Mouse (Mus musculus) midbrain, embryonic 15.5 days (tissue): ENCODE data around the gene Vgll4. TPM values are rescaled to one million over a fixed set of nuclear protein-coding genes. Genes with fewer than 3 reads are reported as not detected.
A peak's percentile ranks its signal among the peaks of the same experiment; 100 is the strongest.

Source experiments
- ATAC-seq: fragments of 200-750 bp; cut with Nextera tagmentation; replicated peaks from 2 replicates; pipeline ENCODE4 v1.8.0; 2017; ENCODE audit warnings: moderate TSS enrichment
- H3K27ac ChIP-seq: fragments of 300-500 bp; sonication (generic); 2 replicates; pipeline ENCODE4 v1.5.1; 2015; ENCODE audit warnings: mild to moderate bottlenecking, inconsistent platforms
- H3K27me3 ChIP-seq: fragments of 300-500 bp; sonication (generic); replicated peaks from 2 replicates; pipeline ENCODE4 v1.6.1; 2015; ENCODE audit warnings: inconsistent platforms
- H3K36me3 ChIP-seq: fragments of 300-500 bp; sonication (generic); replicated peaks from 2 replicates; pipeline ENCODE4 v1.6.1; 2015; ENCODE audit warnings: inconsistent platforms
- H3K4me1 ChIP-seq: fragments of 300-500 bp; sonication (generic); 2 replicates; pipeline ENCODE4 v1.6.1; 2015; ENCODE audit warnings: inconsistent platforms
- H3K4me2 ChIP-seq: fragments of 300-500 bp; sonication (generic); 2 replicates; pipeline ENCODE4 v1.6.1; 2015; ENCODE audit warnings: inconsistent platforms, mild to moderate bottlenecking, moderate library complexity
- H3K4me3 ChIP-seq: fragments of 300-500 bp; sonication (generic); 2 replicates; pipeline ENCODE4 v1.5.1; 2015; ENCODE audit warnings: mild to moderate bottlenecking, inconsistent platforms
- H3K9ac ChIP-seq: fragments of 300-500 bp; sonication (generic); 2 replicates; pipeline ENCODE4 v1.6.1; 2015; ENCODE audit warnings: mild to moderate bottlenecking, inconsistent platforms
- H3K9me3 ChIP-seq: fragments of 300-500 bp; sonication (generic); 2 replicates; pipeline ENCODE4 v1.6.1; 2016; ENCODE audit warnings: inconsistent platforms
- WGBS: fragments of 180-500 bp; shearing (Covaris S2); methylation state at CpG from one replicate; pipeline ENCODE4 v1.1.7; 2015; ENCODE audit warnings: mixed read lengths; 5-methylcytosine and 5-hydroxymethylcytosine counted together
- polyA plus RNA-seq: library from polyadenylated mRNA; unstranded; fragments of >200 nt; fragmentation: Nextera tagmentation; extraction: Ambion mirVana; gene quantifications from 2 replicates; pipeline ENCODE4 v1.2.1, GENCODE M21; 2015

Gene Vgll4
- polyA plus RNA-seq, 1 experiment from 2014 or later = 47.3 TPM

- no peak overlapping the region for H3K27ac ChIP-seq
- ATAC-seq = no peak
- peaks cover 23% of the 10 kb centered on the region for H3K4me1 ChIP-seq
- no peak overlapping the region for H3K9ac ChIP-seq
- no peaks in the 10 kb centered on the region; the same call in 1 of the 2 replicates for H3K36me3 ChIP-seq
- no peaks in the 10 kb centered on the region for H3K9me3 ChIP-seq
- no peaks in the 10 kb centered on the region for H3K27me3 ChIP-seq
- 86% methylated on average over 4 of the region's 4 CpGs for WGBS
- H3K4me2 ChIP-seq = no peak overlapping the region
- no peak overlapping the region for H3K4me3 ChIP-seq
Observed at GRCm38 (mm10) chr6:114866619-114867018, 103.2 kb downstream of the Vgll4 start.

GRCm38 (mm10) chr6:114866078-114866477 lies 103.7 kb downstream of the Vgll4 start:
- Histone ChIP-seq H3K36me3 (peaks cover under 1% of the 10 kb centered on the region), H3K4me3 (no peak overlapping the region), H3K4me1 (peaks cover 23% of the 10 kb centered on the region), H3K27me3 (no peaks in the 10 kb centered on the region), H3K27ac (no peak overlapping the region), H3K9ac (no peak overlapping the region), H3K9me3 (no peaks in the 10 kb centered on the region), H3K4me2 (no peak overlapping the region)
- WGBS = 90% methylated on average over 3 of the region's 3 CpGs
- ATAC-seq = no peak

DNA sequence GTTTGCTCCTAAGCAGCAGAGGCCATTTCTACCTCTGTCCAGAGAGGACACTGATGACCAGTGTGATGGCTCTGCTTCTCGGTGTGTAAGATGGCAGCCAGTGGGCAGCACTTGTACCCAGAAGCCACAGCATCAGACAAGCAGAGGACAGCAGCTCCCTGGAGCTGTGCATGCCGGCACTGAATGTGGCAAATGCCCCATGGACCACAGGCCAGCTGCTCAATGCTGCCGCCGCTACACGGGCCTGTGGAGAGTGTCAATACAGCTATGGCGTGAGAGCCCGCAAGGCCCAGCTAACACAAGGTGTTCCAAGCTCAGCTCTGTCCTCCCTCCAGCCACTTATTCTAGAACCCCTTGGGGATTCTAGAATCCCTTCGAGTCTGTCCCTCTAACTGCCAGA lies 105.4 kb downstream of the Vgll4 start:
- no peak for ATAC-seq
- peaks cover 9% of the 10 kb centered on the region for H3K4me1 ChIP-seq
- 74% methylated on average over 8 of the region's 8 CpGs for WGBS
- no peak overlapping the region for H3K4me3 ChIP-seq
- no peak overlapping the region for H3K9ac ChIP-seq
- no peaks in the 10 kb centered on the region for H3K9me3 ChIP-seq
- no peak overlapping the region for H3K4me2 ChIP-seq
- H3K36me3 ChIP-seq = peaks cover 4% of the 10 kb centered on the region
- no peaks in the 10 kb centered on the region for H3K27me3 ChIP-seq
- no peak overlapping the region for H3K27ac ChIP-seq

DNA sequence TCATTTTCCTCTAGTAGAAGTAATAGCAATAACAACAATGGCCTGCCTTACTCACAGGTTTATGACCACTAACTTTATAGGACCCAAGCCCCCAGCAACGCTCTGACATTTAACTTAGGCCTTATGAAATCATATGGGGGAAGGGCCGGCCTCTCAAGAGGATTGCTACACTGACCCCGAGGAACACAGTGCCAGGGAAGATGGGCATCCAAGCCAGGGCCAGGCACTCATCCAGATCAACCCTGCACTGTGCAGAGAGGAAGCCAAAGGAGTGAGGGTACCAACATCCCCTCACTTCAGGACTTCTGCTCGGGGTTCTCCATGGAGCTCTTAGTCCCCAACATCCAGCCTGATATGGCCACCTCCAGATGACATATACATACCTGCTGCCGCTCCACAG lies 106.3 kb downstream of the Vgll4 start:
- peaks cover 4% of the 10 kb centered on the region for H3K36me3 ChIP-seq
- H3K4me3 ChIP-seq = no peak overlapping the region
- H3K27me3 ChIP-seq = no peaks in the 10 kb centered on the region
- 93% methylated on average over 5 of the region's 5 CpGs for WGBS
- H3K9ac ChIP-seq = no peak overlapping the region
- H3K27ac ChIP-seq = no peak overlapping the region
- H3K4me1 ChIP-seq = 0 out of 2 replicates have a peak, but pooled peaks cover under 1% of the 10 kb centered on the region
- ATAC-seq = no peak
- no peak overlapping the region for H3K4me2 ChIP-seq
- H3K9me3 ChIP-seq = no peaks in the 10 kb centered on the region

GRCm38 (mm10) chr6:114862046-114862445 lies 107.7 kb downstream of the Vgll4 start:
- Histone ChIP-seq H3K27me3 (no peaks in the 10 kb centered on the region), H3K27ac (no peak overlapping the region), H3K36me3 (peaks cover 4% of the 10 kb centered on the region), H3K9me3 (no peaks in the 10 kb centered on the region), H3K4me3 (no peak overlapping the region), H3K9ac (no peak overlapping the region), H3K4me1 (no peaks in the 10 kb centered on the region; the same call in 1 of the 2 replicates), H3K4me2 (no peak overlapping the region)
- ATAC-seq = no peak
- WGBS = 84% methylated on average over 9 of the region's 9 CpGs

GRCm38 (mm10) chr6:114861591-114861990 lies 108.2 kb downstream of the Vgll4 start:
- ATAC-seq = no peak
- H3K9ac ChIP-seq = no peak overlapping the region

GRCm38 (mm10) chr6:114860677-114861568 lies 108.9 kb downstream of the Vgll4 start:
- no peak overlapping the region for H3K9ac ChIP-seq
- no peak for ATAC-seq

More at GRCm38 (mm10) chr6:114861591-114861990, 108.2 kb downstream of the Vgll4 start:
- Histone ChIP-seq H3K27me3 (no peaks in the 10 kb centered on the region), H3K27ac (0 out of 2 replicates have a peak overlapping the region, but pooled peaks have one; percentile 36), H3K4me2 (no peak overlapping the region), H3K4me1 (no peaks in the 10 kb centered on the region; the same call in 1 of the 2 replicates), H3K4me3 (no peak overlapping the region), H3K9me3 (no peaks in the 10 kb centered on the region), H3K36me3 (peaks cover 4% of the 10 kb centered on the region)
- WGBS = 62% methylated on average over 9 of the region's 9 CpGs

GRCm38 (mm10) chr6:114858722-114859053 lies 111.1 kb downstream of the Vgll4 start:
- 85% methylated on average over 4 of the region's 4 CpGs for WGBS
- Histone ChIP-seq H3K4me1 (peaks cover 12% of the 10 kb centered on the region), H3K9me3 (no peaks in the 10 kb centered on the region), H3K36me3 (peaks cover 4% of the 10 kb centered on the region), H3K27ac (no peak overlapping the region), H3K9ac (no peak overlapping the region), H3K4me2 (no peak overlapping the region), H3K27me3 (no peaks in the 10 kb centered on the region), H3K4me3 (no peak overlapping the region)
- ATAC-seq = no peak

More at GRCm38 (mm10) chr6:114860677-114861568, 108.9 kb downstream of the Vgll4 start:
- no peaks in the 10 kb centered on the region for H3K9me3 ChIP-seq
- no peaks in the 10 kb centered on the region; the same call in 1 of the 2 replicates for H3K4me1 ChIP-seq
- peaks cover 4% of the 10 kb centered on the region for H3K36me3 ChIP-seq
- H3K27me3 ChIP-seq = no peaks in the 10 kb centered on the region
- H3K27ac ChIP-seq = peak overlapping the region; percentile 36
- no peak overlapping the region for H3K4me2 ChIP-seq
- WGBS = 89% methylated on average over 14 of the region's 14 CpGs
- H3K4me3 ChIP-seq = no peak overlapping the region

- Histone ChIP-seq H3K9ac (no peak overlapping the region), H3K4me3 (no peak overlapping the region)
Observed at GRCm38 (mm10) chr6:114857996-114858721, 111.6 kb downstream of the Vgll4 start.

DNA sequence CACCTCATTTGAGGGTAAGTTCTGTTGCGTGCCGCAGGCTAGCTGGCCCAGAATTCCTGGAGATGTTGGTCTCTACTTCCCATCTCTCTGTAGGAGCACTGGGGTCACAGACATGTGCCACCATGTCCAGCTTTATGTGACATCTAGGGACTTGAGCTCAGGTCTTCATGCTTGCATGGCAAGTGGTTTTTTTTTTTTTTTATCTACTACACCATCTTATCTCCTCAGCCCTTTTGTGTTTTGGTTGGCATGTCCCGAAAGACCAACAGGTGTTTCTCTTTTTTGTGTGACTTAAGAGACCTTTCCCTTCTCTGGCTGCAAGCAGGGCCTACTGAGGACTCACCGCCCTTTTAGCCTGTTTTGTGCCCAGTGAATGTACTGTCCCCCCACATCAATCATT lies 113.3 kb downstream of the Vgll4 start:
- H3K9ac ChIP-seq = no peak overlapping the region
- no peaks in the 10 kb centered on the region for H3K9me3 ChIP-seq
- H3K27ac ChIP-seq = no peak overlapping the region
- ATAC-seq = no peak
- no peak overlapping the region for H3K4me2 ChIP-seq
- H3K27me3 ChIP-seq = no peaks in the 10 kb centered on the region
- 93% methylated on average over 4 of the region's 4 CpGs for WGBS
- H3K4me3 ChIP-seq = no peak overlapping the region
- H3K36me3 ChIP-seq = peaks cover 4% of the 10 kb centered on the region
- H3K4me1 ChIP-seq = peaks cover 34% of the 10 kb centered on the region

More at GRCm38 (mm10) chr6:114857996-114858721, 111.6 kb downstream of the Vgll4 start:
- H3K36me3 ChIP-seq = peaks cover 4% of the 10 kb centered on the region
- H3K27ac ChIP-seq = no peak overlapping the region
- no peaks in the 10 kb centered on the region for H3K27me3 ChIP-seq
- H3K9me3 ChIP-seq = no peaks in the 10 kb centered on the region
- H3K4me2 ChIP-seq = no peak overlapping the region
- no peak for ATAC-seq
- 78% methylated on average over 3 of the region's 3 CpGs for WGBS
- H3K4me1 ChIP-seq = peaks cover 17% of the 10 kb centered on the region

- Histone ChIP-seq H3K36me3 (no peaks in the 10 kb centered on the region), H3K4me3 (no peak overlapping the region), H3K27ac (no peak overlapping the region), H3K9me3 (no peaks in the 10 kb centered on the region), H3K4me1 (peaks cover 34% of the 10 kb centered on the region), H3K27me3 (no peaks in the 10 kb centered on the region), H3K4me2 (no peak overlapping the region), H3K9ac (no peak overlapping the region)
- 70% methylated on average over 3 of the region's 3 CpGs for WGBS
- no peak for ATAC-seq
Observed at GRCm38 (mm10) chr6:114855644-114856043, 114.2 kb downstream of the Vgll4 start.

DNA sequence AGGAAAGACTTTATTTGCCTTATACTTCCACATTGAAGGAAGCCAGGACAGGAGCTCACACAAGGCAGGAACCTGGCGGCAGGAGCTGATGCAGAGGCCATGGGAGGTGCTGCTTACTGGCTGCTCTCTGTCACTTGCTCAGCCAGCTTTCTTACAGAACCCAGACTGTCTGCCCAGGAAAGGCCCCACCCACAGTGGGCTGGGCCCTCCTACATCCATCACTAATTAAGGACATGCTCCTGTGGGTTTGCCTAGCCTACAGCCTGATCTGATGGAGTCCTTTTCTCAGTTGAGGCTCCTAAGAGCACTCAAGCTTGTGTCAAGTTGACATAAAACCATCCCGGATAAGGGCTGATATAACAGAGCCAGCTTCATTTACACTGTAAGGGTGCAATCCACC lies 115.4 kb downstream of the Vgll4 start:
- peaks cover 34% of the 10 kb centered on the region for H3K4me1 ChIP-seq
- H3K27ac ChIP-seq = no peak overlapping the region
- no peak for ATAC-seq

More for the DNA sequence above, 115.4 kb downstream of the Vgll4 start:
- Histone ChIP-seq H3K9ac (no peak overlapping the region), H3K4me2 (no peak overlapping the region), H3K27me3 (no peaks in the 10 kb centered on the region), H3K36me3 (no peaks in the 10 kb centered on the region), H3K4me3 (no peak overlapping the region), H3K9me3 (no peaks in the 10 kb centered on the region)
- WGBS = 68% methylated on average over 2 of the region's 2 CpGs
